Mouse (Mus musculus) retina, postnatal 1 day (tissue): Measurements from ENCODE around the gene Gramd1a.

Experiments used
- DNase-seq: peaks from one replicate; pipeline ENCODE4 v3.0.0-alpha.2; 2012

Gene Gramd1a

GRCm38 (mm10) chr7:31150566-31151300 is 5.0 kb downstream of the Gramd1a start:
- DNase-seq = peak; percentile 90

DNA sequence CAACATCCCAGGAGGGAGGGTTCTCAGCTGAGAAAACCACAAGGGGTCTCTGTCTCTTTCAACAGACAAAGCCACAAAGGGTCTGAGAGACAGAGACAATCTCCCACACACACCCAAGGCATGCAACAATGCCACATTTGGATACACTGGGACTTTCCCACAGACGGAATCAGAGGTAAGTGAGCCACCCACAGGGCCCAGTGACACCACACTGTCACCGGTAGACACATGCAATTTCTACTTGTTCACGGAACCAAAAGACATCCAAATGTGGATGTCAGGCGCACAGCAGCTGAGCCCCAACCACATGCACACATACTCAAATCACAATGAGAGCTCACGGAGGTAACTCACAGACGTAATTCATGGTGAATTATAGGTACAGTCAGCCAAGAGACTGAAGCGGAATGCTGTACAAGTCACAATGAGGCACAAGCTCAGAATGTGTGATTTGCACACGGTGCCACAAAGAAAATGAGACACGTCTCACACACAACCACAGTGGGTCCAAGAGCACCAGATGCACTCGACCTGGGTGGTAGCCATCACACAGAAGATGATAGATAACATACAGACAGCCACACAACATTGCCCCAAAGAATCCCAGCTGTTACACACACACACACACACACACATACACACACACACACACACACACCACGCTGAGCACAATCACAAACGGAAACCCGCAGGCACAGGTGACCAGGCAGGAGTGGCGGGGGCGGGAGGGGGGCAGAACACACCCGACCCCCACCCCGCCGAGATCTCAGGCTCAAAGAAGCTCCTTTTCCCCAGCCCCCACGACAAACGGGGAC is 5.7 kb downstream of the Gramd1a start:
- peak; percentile 66 for DNase-seq

DNA sequence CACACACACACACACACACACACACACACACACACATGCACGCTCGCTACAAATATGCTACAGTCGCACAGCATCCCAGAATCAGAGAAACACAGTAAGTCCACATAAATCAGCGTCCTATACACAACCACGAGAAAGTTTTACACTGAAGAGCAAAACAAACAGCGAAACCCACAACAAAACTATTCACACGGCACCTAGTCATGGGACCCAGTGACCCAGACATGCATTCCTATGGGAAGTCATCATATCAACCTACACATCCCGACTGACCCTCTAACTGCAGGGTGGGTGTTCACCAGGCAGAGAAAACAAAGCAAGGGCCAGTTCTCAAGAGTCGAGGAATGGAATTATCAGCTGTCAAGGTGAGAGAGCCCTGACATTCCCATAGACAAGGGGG is 6.4 kb downstream of the Gramd1a start:
- DNase-seq = no peak

DNA sequence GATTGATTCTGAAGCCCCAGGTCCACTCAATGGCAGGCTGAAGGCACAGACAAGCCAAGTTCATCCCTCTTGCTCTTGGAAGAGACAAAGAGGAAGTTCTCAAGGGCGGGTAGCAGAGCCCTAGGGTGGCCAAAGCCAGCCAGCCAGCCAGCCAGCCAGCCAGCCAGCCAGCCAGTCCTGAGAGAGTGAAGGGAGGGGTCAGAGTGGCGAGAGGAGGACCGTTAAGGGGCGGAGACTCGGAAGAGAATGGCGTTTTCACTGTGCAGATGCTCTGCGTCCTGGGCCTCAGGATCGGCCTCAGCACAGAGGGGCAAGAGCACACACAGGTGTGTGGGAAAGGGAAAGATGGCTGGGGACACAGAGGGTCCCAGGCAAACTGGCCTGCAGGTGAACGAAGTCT is 6.9 kb downstream of the Gramd1a start:
- DNase-seq = peak; percentile 86

DNA sequence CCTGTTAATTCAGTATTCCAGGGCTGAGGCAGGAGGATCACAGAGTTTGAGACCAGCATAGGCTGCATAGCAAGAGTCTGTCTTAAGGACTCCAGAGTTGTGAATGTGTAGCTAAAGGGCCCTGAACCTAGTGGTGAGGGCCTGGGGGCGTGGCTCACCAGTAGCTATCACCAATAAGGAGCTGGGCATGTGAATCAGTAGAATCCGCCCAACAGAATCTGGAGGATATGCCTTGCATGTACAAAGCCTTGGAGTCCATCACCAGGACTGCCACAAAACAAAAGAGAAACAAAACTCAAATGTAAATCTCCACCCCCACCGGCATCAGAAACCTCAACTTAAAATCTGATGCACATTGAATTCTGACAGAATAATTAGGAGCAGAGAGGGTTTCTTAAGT is 7.6 kb downstream of the Gramd1a start:
- no peak for DNase-seq

- DNase-seq = no peak
Observed at GRCm38 (mm10) chr7:31145596-31146160, 10.0 kb downstream of the Gramd1a start.

DNA sequence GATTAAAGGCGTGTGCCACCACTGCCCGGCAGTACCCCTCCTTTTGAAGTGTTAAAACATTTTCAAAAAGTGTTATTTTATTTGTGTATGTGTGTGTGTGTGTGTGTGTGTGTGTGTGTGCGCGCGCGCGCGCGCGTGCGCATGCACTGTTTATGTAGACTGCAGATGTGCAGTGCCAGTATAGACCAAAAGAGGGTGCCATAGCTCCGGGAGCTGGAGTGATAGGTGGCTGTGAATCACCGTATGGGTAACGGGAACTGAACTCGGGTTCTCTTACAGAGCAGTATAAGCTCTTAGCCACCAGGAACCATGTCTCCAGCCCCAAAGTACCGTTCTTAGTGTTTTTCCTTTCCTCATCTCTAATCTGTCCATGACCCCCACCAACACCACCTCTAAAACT is 10.8 kb downstream of the Gramd1a start:
- DNase-seq = no peak

DNA sequence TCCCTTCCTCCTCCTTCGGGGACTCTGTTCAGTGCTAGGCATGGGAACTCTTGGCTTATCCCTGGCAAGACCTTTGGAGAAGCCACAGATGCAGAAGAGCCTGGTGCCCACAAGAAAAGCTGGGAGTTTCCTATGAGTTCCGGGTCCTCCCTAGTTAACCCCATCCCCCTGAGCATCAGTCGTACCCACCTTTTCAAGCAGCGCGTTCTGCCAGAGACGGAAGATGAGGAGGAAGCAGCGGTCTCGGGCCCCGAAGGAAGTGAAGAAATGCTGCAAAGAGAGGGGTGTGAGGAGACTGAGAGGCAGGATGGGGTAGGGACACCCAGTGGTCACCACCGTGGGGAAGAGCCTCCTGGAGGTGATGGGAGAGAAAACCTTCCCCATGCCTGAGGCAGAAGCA is 14.8 kb downstream of the Gramd1a start:
- DNase-seq = no peak

DNA sequence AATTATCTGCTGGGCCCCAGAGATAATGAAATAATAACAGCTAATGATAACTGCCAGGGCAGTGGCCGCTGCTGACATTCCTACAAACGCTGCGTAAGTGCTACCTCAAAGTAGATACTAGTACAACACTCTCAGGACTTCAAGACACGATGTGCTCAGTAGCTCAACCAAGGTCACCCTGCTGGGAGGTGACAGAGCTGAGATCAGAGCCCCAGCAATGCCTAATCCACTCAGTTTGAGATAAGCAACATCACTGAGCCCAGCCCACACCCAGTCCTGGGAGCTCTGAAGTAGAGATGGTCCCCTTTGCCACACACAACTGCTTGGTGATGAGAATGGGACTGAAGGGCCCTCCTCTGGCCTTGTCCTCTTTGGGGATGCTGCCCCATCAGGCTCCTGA is 15.4 kb downstream of the Gramd1a start:
- DNase-seq = no peak

GRCm38 (mm10) chr7:31139765-31140164 is 15.9 kb downstream of the Gramd1a start:
- peak; percentile 62 for DNase-seq

GRCm38 (mm10) chr7:31135717-31136116 is 20.0 kb downstream of the Gramd1a start:
- DNase-seq = no peak

- no peak for DNase-seq
Observed at GRCm38 (mm10) chr7:31131866-31132265, 23.8 kb downstream of the Gramd1a start.

DNA sequence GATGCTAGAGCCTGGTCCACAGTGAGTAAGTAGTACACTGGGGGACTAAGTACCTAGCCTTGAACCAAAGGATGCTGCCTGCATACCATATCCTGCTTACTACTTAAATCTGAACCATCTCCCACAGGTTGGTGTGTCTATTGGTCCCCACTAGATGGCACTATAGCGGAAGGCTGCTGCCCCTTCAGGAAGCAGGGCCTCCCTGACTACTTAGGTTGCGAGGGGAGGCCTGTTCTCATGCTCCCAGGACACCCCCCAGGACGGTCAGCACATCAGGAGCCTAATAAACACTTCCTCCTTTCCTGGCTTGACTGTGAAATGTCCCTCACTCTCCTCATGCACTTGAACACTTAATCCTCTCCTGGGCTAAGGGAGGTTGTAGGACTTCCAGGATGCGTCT is 24.9 kb downstream of the Gramd1a start:
- peak; percentile 76 for DNase-seq

GRCm38 (mm10) chr7:31130197-31130596 is 25.5 kb downstream of the Gramd1a start:
- no peak for DNase-seq

GRCm38 (mm10) chr7:31128157-31128705 is 27.5 kb downstream of the Gramd1a start:
- DNase-seq = no peak

DNA sequence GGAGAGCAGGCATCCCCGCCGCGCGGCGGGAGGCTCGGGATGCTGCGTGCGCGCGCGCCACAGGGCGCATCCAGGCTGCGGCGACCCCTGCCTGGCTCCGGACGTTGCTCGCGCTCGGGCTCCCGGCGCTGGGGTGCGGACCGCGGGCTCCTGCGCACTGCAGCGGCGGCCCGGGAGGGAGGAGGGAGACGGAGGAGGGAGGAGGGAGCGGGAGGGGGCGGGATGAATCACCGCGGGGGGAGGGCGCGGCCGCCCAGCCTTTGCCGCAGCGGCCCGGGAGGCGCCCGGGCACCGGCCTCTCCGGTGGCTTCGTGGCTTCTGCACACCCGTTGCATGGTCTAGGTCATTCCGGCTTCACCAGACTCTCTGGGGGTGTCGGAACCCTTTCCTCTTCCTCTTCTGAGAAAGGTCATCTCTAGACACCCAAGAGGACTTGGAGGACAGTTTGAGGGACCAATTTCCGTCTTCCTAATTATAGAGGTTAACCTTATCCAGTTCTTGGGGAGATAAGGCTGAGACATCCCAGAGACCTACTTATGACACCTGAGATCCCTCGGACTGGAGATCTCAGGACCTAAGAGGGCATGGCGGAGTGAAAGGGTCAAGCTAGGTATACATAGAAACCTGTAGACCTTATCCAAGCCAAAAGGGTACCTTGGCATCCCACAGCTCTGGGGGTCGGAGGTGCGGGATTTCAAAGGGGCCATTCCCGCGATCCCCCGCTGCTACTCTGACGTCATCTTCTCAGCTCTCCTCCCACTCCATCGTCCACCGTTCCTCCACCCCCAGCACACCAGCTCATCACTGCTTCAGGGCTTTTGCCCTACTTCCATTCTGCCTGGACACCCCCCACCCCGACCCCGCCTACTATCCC is 28.6 kb downstream of the Gramd1a start, which contains the start of gene Scn1b:
Gene Scn1b (minus strand): TSS at position 153 of the 874 bp plus-strand sequence.
- DNase-seq = peak; percentile 59

DNA sequence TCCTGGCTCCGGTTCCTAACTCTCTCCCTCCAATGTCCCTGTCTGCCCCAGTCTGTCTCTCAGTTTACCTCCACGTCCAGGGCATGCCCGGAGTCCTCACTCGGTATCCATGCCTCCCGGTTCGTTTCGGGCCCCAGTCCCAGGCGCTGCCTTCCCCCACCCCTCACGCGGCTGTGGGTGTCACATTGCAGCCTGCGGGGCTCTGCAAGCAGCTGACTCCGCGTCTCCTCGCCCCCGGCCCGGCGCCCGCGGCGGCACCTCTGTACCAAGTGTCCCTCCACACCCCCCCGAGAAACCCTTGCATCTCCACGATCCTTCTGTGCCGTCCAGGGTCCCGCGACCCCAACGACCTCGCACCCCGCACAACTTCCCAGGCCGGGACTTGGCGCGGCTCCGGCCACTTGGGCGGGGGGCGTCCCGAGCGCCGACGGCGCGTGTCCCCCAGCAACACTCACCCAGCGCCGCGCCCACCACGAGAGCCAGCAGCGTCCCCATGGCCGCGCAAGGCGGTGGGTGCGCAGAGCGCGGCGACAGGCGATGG is 29.4 kb downstream of the Gramd1a start:
- DNase-seq = no peak

- no peak for DNase-seq
Observed at GRCm38 (mm10) chr7:31125116-31125515, 30.6 kb downstream of the Gramd1a start.

- DNase-seq = no peak
Observed at GRCm38 (mm10) chr7:31124381-31124780, 31.3 kb downstream of the Gramd1a start.

DNA sequence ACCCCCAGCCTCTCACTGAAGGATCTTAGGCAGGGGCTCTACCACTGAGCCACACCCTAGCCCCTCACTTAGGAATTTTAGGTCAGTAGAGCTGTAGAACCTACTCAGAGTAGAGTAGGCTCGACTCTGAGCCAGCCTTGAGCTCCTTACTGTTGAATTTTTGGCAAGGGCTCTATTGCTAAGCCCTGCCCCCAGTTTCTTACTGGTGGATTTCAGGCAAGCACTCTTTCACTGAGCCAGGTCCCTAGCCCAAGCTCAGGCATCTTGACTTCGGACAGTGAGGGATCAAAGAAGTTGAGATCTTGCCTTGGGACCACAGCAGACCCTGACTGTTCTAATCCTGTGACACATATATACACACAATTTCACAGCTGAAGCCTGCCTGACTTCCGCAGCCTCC is 32.0 kb downstream of the Gramd1a start:
- no peak for DNase-seq

DNA sequence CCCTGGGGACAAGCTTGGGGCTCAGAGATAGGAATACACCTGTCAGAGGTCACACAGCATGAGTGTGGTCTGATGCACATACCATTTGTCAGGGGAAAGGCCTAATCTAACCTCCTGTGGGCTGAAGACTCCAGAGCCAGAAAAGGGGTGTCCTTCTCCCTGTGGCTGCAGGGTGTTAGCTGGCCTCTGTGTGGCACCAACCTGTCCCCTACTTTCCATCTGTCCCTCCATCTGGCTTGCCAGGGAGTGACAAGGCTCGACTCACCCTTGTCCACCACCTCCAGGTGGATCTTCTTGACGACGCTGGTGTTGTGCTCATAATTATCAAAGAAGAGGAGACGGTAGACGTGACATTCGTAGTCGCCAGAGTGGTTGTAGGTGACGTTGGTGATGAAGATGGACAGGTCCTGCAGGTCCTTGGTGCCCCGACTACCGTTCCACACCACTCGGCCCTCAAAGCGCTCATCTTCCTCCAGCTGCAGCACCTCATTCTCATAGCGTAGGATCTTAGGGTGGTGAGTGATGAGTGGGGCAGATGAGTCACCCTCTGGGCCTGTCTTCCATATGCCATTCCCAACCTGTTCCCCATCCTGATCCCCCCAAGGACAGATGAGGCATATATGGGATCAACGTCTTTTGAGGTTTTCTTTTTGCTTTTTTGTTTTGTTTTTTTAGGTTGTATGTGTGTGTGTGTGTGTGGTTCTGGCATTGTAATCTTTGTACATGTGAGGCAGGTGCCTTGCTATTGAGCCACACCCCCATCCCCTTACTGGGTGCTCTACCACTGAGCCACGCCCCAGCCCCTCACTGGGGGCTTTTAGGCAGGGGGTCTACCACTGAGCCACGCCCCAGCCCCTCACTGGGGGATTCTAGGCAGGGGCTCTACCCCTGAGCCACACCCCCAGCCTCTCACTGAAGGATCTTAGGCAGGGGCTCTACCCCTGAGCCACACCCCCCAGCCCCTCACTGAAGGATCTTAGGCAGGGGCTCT is 32.8 kb downstream of the Gramd1a start:
- no peak for DNase-seq
